Mouse (Mus musculus) bone marrow macrophage, adult 2 months (primary cell): ENCODE measurements around the gene Slc25a13. TPM values are rescaled to one million over a fixed set of nuclear protein-coding genes. Genes with fewer than 3 reads are reported as not detected.
"Not testable (repeated sequence)": the region's sequence is repeated elsewhere in the genome, so short reads cannot be mapped to it uniquely, and the experiment has no call there.

ENCODE experiments used
- H3K27ac ChIP-seq: 2 replicates; pipeline ENCODE4 v1.5.1; 2012; ENCODE audit warnings: low read depth, low read length; ENCODE audit not compliant: insufficient read depth
- H3K4me1 ChIP-seq: 2 replicates; pipeline ENCODE4 v1.6.1; 2012; ENCODE audit warnings: low read length; ENCODE audit not compliant: control insufficient read depth, insufficient read depth
- H3K4me3 ChIP-seq: 2 replicates; pipeline ENCODE4 v1.5.1; 2012; ENCODE audit warnings: mild to moderate bottlenecking, low read length, moderate library complexity; ENCODE audit not compliant: insufficient read depth
- CTCF ChIP-seq: IDR thresholded peaks from 2 replicates; pipeline ENCODE4 v1.5.1; 2012; ENCODE audit warnings: low read depth, mild to moderate bottlenecking, low read length, moderate library complexity
- POLR2A ChIP-seq: IDR thresholded peaks from 2 replicates; pipeline ENCODE4 v1.6.1; 2012; ENCODE audit warnings: mild to moderate bottlenecking, low read depth, low read length, borderline replicate concordance
- polyA plus RNA-seq: library from polyadenylated mRNA; stranded (reverse); fragments of >200 nt; gene quantifications from 2 replicates; pipeline ENCODE4 v1.2.4, GENCODE M21; 2012; ENCODE audit not compliant: missing spikeins, insufficient read depth, insufficient read length

Slc25a13 gene
- polyA plus RNA-seq, 1 experiment, result 7.8 TPM

DNA sequence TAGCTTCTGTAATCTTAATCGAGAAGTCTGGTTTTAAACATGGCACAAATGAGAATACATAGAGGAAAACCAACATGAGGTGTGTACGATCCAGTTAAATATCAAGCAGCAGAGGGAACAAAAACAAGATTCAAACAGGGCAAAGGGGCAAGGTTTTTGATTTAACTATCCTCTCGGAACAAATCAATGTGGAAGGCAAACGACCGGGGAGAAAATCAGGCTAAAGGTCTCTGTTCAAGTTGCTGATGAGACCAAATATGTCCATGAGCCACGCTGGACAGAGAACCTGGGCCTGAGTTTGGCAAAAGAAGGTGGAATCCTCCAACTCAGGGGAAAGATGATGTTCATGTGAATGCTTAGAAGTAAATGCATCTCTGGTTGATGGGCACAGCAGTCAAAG lies 14.5 kb downstream of the Slc25a13 start:
- H3K27ac ChIP-seq, result no peak overlapping the region
- TF ChIP-seq POLR2A (no peak), CTCF (no peak)
- H3K4me3 ChIP-seq, result no peak overlapping the region
- H3K4me1 ChIP-seq, result peaks cover 3% of the 10 kb centered on the region; the same call in 1 of the 2 replicates

DNA sequence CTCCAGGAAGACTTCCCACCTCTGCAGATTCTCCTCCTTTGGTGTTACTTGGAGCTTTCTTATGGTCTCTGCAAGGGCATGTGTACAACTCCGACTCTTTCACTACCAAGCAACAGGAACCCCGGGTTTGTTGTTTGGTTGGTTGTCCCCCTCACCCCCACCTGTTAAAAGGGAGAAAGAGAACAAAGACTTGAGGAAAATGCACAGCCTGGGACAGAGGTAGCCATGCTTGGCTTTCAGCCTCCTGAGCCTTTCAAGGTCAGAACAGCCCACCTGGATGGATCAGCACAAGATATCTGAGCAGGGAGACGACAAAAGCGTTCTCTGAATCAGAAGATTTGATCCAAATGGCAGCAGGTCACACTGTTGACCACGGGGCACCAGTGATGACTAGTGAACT lies 15.0 kb downstream of the Slc25a13 start:
- TF ChIP-seq CTCF (no peak), POLR2A (no peak)
- peaks cover 3% of the 10 kb centered on the region for H3K4me1 ChIP-seq
- H3K4me3 ChIP-seq, result no peak overlapping the region
- no peak overlapping the region for H3K27ac ChIP-seq

DNA sequence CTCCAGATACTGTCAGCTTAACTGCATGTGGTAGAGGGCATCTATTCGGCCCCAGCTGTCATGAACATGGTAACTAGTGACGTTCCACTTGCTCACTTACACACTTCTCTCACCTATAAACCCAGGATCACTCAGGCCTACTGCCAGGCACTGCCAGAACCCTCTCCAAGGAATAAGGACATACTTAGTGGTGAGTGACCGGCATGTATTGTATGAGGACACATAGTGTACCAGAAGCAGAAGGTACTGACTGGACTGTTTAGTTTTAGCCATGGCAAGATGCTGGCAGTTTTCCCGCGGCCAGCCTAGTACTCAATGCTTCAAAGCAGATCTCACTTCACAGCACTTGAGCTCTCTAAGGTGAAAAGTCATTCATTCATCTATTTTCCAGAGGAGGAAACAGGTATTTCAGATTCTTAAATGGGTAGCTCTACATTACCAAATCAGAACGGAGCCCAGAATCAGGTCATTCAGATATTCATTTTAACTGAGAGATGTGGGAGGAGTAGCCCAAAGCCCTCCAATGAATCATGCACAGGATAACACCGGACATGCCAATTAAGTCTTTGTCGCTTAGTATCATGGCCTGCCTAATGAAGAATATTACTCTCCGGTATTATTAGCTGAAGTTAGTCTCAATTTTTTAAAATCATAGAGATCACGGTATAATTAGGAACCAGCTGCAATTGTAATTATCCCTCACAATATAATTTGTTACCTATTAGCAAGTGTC lies 17.7 kb downstream of the Slc25a13 start:
- H3K4me1 ChIP-seq, result peaks cover 3% of the 10 kb centered on the region; the same call in 1 of the 2 replicates
- no peak overlapping the region for H3K4me3 ChIP-seq
- TF ChIP-seq POLR2A (no peak), CTCF (no peak)
- no peak overlapping the region for H3K27ac ChIP-seq

DNA sequence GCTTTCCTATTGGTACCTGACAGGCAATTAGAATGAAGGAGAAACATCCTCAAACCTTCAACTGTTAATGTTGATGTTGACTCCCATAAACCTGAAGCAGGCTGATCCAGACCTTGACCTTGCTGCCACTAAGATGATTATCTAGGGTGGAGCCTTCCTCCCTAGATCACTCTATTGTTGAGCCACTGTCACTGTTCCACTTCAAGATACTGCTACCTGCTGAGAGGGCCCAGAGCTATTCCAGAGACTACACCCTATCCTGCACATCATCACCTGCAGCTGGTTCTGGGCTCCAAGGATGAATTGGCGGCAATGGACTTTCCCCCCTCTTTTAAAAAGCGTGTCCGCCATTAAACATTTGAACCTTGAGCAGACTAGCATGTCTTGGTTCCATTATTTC lies 18.9 kb downstream of the Slc25a13 start:
- not testable (repeated sequence) for H3K4me1 ChIP-seq, H3K27ac ChIP-seq, H3K4me3 ChIP-seq

DNA sequence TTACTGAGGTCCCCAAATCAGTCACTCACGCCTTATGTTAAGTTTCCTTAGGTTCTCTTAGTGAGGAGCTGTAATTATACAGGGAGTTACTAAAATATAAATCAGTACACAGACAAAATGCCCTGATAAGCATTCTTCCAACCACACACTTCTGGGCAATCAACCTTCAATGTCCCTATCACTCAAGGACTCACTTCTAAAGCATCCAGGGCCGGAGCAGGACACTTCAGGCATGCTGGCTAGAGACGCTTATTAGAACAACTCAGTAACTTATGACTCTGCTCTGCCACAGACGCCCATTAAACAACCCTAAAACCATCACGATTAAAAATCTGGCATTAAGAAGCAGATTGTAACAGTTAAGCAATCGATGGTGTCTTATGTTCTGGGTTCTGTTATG lies 19.6 kb downstream of the Slc25a13 start:
- Histone ChIP-seq H3K27ac (no peak overlapping the region), H3K4me3 (no peak overlapping the region), H3K4me1 (peaks cover 3% of the 10 kb centered on the region; the same call in 1 of the 2 replicates)
- TF ChIP-seq POLR2A (no peak), CTCF (no peak)

DNA sequence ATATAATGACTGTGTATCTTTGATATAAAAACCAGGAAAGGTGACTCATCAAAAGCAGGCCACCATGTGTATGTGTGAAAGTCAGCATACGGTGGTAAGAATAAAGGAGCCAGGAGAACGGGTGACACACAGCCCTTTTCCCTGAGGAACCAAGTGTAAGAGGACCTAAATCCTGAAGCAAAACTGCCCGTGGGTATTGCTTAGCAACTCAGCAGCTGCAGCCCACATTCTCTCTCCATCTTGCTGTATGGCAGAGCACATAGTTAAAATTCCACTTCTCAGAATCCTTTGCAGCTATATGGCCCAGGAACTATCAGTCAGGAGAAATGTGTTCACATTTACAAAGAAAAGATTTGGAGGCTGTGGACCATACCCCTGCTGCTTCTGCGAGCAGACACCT lies 20.4 kb downstream of the Slc25a13 start:
- TF ChIP-seq CTCF (no peak), POLR2A (no peak)

DNA sequence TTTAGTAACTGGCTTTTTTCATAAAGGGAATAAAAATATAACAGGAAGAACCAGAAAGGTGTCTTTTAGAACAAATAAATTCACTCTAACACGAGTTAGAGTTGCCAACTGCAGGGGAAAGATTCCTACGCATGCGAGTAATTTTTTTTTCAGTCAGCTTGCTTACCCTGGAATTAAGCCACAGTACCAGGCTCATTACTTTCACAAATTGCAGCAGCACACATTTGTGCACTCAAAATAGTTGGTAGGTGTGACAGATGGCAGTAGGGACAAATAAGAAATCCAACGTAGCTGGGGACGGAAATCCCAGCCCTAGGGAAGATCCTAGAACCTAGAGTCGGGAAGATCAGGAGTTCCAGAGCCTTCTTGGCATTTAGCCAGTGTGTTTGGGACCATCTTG lies 22.1 kb downstream of the Slc25a13 start:
- H3K4me1 ChIP-seq, result peaks cover 3% of the 10 kb centered on the region; the same call in 1 of the 2 replicates

More for the DNA sequence above, 20.4 kb downstream of the Slc25a13 start:
- peaks cover 3% of the 10 kb centered on the region; the same call in 1 of the 2 replicates for H3K4me1 ChIP-seq
- no peak overlapping the region for H3K27ac ChIP-seq
- H3K4me3 ChIP-seq, result no peak overlapping the region

DNA sequence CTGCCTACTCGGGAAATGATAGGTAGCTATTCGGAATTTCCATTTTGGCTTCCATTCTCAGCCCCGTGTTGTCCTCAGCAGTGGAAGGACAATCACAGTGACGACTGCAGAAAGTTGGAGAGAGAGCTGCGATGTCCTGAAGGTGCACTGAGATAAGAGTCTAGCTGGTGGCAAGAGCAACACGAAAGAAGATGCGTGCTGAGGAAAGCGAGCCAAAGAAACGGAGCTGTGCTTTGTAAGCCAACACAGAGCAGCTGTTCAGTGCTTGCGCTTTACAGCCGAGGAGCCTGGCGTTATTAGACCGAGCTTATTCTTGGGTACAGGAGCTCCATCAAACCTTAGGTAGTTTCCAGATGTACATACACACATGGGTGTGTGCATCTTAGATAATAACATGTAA lies 23.1 kb downstream of the Slc25a13 start:
- TF ChIP-seq CTCF (no peak), POLR2A (no peak)
- Histone ChIP-seq H3K4me1 (peaks cover 3% of the 10 kb centered on the region; the same call in 1 of the 2 replicates), H3K4me3 (no peak overlapping the region), H3K27ac (no peak overlapping the region)

More for the DNA sequence above, 22.1 kb downstream of the Slc25a13 start:
- H3K27ac ChIP-seq, result no peak overlapping the region
- no peak overlapping the region for H3K4me3 ChIP-seq
- TF ChIP-seq CTCF (no peak), POLR2A (no peak)

DNA sequence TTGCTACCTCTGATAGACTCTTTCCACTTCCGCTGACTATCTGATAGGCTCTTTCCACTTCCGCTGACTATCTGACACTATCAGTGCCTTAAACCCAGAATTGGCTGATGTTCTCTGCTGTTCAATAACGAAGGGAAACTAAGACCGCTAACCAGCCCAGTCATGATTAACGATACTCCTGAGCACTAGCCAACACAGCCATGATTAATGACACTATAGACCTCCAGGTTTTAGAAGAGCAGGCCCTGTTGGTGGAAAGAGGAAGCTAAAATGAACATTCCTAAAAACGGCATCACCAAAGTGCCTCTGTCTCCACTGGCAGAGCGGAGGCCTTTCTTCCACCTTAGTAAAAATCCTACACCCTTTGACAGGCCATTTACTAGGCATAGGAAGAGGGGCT lies 24.6 kb downstream of the Slc25a13 start:
- Histone ChIP-seq H3K27ac (no peak overlapping the region), H3K4me1 (peaks cover 3% of the 10 kb centered on the region; the same call in 1 of the 2 replicates), H3K4me3 (no peak overlapping the region)
- TF ChIP-seq CTCF, result no peak
- TF ChIP-seq POLR2A, result no peak

DNA sequence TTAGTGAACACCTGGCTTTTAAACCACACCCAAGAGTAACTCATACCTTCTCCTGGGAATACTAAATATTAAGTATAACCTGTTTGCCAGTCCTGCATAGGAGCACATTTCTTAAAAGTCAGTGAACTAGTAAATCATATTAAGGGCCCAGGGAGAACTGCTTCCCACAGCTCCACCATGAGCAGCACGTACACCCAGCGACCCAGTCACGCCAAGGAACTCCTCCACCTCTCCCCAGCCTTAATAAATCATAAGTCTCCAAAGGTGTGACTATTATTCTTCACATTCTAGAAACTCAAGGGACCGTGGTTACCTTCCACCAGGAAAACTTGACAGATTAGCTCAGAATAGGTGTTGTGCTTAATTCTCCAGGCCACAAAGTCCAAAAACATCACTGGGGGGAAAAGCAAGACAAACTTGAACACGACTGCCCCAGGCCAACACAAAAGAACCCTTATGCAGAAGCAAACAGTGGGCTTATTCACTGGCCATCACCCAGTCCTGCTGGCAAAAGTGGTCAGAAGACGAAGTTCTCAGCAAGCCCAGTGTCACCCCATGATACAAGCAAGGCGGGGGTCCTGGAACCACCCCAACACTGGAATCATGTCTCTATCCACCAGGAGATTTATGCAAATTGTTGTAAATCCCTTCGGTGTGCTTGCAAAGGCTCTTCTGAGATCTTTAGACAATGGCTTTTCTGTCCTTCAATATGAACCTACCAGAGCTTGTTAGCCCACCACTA lies 25.2 kb downstream of the Slc25a13 start:
- H3K4me3 ChIP-seq, result no peak overlapping the region
- TF ChIP-seq POLR2A (no peak), CTCF (no peak)
- peaks cover under 1% of the 10 kb centered on the region; the same call in 1 of the 2 replicates for H3K4me1 ChIP-seq
- no peak overlapping the region for H3K27ac ChIP-seq
